Mouse (Mus musculus) liver, adult (tissue): ENCODE measurements around the gene Fyb.

Source experiments
- GATA4 ChIP-seq: IDR thresholded peaks from 2 replicates; pipeline ENCODE4 v1.6.1; 2014; ENCODE audit warnings: mild to moderate bottlenecking, low read length; ENCODE audit not compliant: insufficient replicate concordance

Gene Fyb

GRCm38 (mm10) chr15:6579769-6580261, 57.2 kb downstream of the Fyb start:
- TF ChIP-seq GATA4: no peak

- TF ChIP-seq GATA4: no peak
Observed at GRCm38 (mm10) chr15:6584645-6585044, 62.0 kb downstream of the Fyb start.

- TF ChIP-seq GATA4: no peak
Observed at GRCm38 (mm10) chr15:6587526-6587925, 64.9 kb downstream of the Fyb start.

GRCm38 (mm10) chr15:6588192-6588591, 65.5 kb downstream of the Fyb start:
- TF ChIP-seq GATA4: no peak

- no peak for TF ChIP-seq GATA4
Observed at GRCm38 (mm10) chr15:6590846-6591451, 68.3 kb downstream of the Fyb start.

- no peak for TF ChIP-seq GATA4
Observed at GRCm38 (mm10) chr15:6591527-6591926, 68.9 kb downstream of the Fyb start.

- no peak for TF ChIP-seq GATA4
Observed at GRCm38 (mm10) chr15:6592561-6593253, 70.1 kb downstream of the Fyb start.

GRCm38 (mm10) chr15:6593254-6593623, 70.6 kb downstream of the Fyb start:
- no peak for TF ChIP-seq GATA4

GRCm38 (mm10) chr15:6598626-6599025, 76.0 kb downstream of the Fyb start:
- no peak for TF ChIP-seq GATA4

GRCm38 (mm10) chr15:6600314-6600713, 77.7 kb downstream of the Fyb start:
- TF ChIP-seq GATA4: no peak

- TF ChIP-seq GATA4: no peak
Observed at GRCm38 (mm10) chr15:6601330-6601729, 78.7 kb downstream of the Fyb start.

- no peak for TF ChIP-seq GATA4
Observed at GRCm38 (mm10) chr15:6602003-6602402, 79.3 kb downstream of the Fyb start.

GRCm38 (mm10) chr15:6610703-6611102, 88.0 kb downstream of the Fyb start:
- TF ChIP-seq GATA4: no peak

- TF ChIP-seq GATA4: no peak
Observed at GRCm38 (mm10) chr15:6612835-6613234, 90.2 kb downstream of the Fyb start.

- no peak for TF ChIP-seq GATA4
Observed at GRCm38 (mm10) chr15:6616382-6617149, 93.9 kb downstream of the Fyb start.

GRCm38 (mm10) chr15:6619558-6620316, 97.1 kb downstream of the Fyb start:
- TF ChIP-seq GATA4: no peak

- no peak for TF ChIP-seq GATA4
Observed at GRCm38 (mm10) chr15:6622512-6622911, 99.9 kb downstream of the Fyb start.
